Mouse (Mus musculus): ENCODE results near the gene Kat6b. TPM values are rescaled to one million over a fixed set of nuclear protein-coding genes. Genes with fewer than 3 reads are reported as not detected.

The Kat6b gene
- total RNA-seq, 2 experiments from 2014 or later = 6.9 to 10.6 TPM

DNA sequence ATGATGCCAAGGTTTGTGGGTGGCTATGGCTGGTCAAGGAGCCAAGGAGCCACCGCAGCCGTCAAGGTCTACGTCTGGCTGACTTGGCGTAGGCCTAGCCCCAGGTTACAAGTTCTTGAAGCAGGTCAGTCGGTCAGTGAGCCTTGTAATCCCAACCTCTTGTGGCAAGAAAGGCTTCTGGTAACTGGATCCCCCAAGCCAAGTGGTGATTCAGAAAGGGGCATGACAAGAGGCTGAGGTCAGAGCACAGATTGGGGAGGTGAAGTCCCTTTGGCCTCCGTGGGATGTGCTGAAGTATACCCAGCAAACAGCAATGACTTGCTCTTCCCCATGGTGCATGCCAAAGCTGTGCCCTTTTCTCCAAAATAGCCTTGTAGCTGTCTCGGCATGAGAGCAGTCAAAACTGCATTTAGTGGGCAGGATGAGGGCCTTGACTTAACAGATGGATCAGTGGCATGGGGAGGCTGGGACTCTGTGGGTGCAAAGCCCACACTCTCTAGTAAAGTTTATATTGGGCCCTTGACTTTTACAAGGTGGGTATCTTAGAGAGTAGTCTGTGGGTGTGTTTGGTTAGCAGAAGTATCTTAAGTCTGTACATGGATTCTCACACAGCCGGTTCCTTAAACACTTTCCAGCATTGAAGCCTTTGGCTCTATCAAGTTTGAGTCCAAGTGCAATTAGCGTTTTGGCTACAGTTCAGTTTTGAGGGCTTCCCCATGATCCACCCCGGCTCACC, 204.3 kb downstream of the Kat6b start:
- no peak for ATAC-seq (replicated peaks; ENCODE audit: low FRiP score, poor library complexity, severe bottlenecking)

DNA sequence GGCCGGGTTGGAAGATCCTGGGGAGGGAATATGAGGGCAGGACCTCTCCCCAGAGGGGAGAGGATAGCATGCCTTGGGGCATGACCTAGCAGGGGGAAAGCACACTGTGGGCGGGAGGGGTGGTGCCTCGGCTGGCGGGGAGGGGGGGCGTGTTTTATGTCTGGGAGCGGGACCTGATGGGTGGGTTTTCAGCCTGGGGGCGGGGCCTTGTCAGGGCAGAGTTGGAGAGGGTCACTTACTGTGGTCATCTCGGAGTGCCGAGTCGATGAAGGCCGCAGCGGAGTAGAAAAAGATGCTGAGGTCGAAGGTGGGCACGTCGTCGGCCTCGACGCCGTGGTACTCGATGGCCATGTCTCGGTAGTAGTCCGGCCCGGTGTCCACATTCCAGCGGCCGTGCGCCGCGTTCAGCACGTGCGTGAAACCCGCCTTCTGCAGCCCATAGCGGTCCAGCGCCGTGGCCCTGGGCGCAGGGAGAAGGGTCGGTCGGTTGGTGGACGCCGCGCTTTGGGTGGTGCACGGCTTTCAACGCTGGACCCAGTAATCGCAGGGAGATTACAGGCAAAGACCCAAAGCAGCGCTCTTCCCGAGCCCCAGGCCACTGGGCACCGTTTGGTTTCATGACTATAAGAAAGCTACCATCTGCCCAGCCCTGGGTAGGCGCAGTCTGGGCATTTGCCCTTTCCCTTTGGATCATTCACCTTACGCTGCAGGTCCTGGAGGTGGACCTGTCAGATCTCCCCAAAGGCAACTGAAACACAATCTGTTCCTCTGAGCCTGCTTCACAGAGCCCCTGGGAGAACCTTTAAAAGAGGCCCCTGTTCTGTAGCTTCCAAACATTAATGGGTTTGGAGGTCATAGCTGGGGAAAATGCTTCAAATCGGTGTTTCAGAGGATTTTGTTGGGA, 205.4 kb downstream of the Kat6b start:
- ATAC-seq (replicated peaks; ENCODE audit: low FRiP score, poor library complexity, severe bottlenecking) = no peak

DNA sequence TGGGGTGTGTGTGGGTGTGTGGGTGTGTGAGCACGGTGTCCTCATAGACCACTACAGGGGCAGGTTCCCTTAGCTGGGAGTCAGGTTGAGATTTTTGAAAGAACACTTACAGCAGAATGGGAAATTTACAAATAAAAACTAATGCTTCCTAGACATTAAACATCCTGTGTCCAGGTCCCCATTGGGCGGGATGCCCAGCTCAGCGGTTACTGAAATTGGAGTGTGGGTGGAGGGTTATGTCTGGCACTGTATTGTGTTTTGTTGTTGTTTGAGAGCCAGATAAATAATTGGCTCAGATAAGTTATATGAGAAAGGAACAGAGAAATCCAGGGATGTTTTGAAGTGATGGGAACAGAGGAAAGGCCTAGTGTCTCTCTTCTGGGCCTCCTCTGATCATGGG, 209.8 kb downstream of the Kat6b start:
- no peak for ATAC-seq (replicated peaks; ENCODE audit: low FRiP score, poor library complexity, severe bottlenecking)

DNA sequence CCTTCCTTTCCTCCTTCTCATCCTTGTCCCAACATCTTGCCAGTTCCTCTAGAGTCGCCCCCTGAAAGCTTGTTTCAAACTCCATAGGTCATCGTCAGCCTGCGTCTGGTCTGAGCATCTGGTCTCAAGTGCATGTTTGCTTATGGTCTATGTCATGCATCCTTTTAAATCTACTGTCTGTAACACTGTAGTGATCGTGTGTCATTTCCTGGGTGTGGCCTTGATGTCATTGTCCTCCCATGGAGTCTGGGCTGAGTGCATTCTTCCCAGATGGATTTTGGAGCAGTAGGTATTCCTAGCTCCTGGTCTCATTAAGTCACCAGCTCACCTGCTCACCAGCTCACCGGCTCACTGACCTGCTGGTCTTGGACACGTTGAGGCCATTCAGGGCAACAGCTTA, 213.8 kb downstream of the Kat6b start:
- ATAC-seq (replicated peaks; ENCODE audit: low FRiP score, poor library complexity, severe bottlenecking) = no peak

DNA sequence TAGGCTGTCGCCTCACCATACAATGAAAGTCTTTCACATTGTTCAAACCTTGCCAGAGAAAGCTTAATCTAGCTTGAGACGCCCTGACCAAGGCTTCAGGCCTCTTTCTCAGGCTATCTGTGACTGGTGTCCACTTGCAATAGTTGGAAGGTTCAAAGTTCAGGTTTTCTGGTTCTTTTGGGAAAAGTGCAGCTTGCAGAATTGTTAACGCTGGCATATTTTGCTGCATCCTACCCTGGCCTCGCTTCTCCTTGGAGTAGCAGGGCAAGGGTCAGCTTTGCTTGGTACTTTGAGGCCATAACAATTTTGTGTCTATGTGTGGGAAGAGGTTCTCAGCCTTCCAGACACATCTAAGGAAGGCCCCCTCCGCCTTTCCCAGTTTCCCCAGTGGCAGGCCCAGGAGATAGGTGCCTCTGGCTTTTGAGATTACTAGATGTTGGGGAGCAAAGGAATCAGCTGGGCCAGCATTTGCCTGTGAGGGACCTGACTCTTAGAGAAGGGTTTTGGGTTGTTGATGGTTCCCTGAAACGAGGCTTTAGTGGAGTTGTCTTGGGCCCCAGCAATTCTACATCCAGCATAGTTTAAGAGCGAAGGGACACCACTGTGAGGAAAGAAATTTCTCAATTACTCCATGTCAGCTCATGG, 215.1 kb downstream of the Kat6b start:
- no peak for ATAC-seq (replicated peaks; ENCODE audit: low FRiP score, poor library complexity, severe bottlenecking)

DNA sequence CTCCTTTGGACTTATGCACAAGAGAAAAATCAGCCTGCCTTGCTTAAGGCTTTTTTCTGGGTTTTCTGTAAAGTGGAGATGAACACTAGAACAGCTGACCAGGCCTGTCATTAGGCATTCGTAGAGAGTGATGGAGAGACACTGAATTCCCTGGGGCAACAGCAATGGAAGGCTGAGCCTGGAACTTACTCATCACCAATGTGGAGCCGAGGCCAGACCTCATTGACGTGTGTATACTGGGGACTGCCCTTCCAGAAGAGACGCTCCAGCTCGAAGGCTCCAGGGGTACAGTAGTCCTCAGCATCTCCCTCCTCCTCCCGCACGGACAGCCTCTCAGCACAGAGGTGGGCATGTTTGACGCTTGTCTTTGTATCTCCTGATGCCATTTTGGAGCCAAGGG, 221.5 kb downstream of the Kat6b start:
- ATAC-seq (replicated peaks; ENCODE audit: low FRiP score, poor library complexity, severe bottlenecking) = no peak

DNA sequence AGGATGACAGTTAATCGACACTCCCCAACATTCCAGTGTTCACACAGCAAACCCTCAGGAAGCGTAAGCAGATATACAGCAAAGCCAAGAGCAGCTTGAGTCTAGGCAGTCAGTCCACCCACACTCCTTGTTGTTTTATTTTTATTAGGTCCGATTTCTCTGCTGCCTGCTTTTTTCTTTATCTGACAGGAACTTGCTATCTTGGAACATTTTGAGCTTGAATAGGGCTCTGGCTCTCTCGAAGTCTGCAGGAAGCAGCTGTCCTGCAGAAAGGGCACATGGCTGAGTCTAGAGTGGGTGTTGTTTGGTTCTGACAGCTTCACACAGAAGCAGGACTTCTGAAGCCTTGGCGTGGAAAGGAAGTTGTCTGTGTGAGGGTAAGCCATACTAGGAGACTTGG, 222.0 kb downstream of the Kat6b start:
- ATAC-seq (replicated peaks; ENCODE audit: low FRiP score, poor library complexity, severe bottlenecking) = no peak

DNA sequence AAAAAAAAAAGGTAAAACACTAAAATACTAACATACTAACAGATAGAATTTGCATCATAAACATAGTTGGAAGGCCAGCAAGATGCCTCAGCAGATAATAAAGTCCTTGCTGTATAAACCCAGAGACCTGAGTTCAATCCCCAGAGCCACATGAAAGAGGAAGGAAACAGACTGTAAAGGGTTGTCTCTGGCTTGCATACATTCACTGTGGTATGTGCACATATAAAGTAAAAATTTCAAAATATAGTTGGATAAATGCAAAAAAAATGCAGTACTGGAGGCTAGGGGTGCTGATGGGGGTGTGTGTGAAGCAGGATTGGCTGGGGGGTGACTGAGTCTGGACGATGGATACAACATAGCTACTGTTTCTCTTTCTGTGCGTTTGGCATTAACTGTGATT, 224.2 kb downstream of the Kat6b start:
- ATAC-seq (replicated peaks; ENCODE audit: low FRiP score, poor library complexity, severe bottlenecking) = no peak

DNA sequence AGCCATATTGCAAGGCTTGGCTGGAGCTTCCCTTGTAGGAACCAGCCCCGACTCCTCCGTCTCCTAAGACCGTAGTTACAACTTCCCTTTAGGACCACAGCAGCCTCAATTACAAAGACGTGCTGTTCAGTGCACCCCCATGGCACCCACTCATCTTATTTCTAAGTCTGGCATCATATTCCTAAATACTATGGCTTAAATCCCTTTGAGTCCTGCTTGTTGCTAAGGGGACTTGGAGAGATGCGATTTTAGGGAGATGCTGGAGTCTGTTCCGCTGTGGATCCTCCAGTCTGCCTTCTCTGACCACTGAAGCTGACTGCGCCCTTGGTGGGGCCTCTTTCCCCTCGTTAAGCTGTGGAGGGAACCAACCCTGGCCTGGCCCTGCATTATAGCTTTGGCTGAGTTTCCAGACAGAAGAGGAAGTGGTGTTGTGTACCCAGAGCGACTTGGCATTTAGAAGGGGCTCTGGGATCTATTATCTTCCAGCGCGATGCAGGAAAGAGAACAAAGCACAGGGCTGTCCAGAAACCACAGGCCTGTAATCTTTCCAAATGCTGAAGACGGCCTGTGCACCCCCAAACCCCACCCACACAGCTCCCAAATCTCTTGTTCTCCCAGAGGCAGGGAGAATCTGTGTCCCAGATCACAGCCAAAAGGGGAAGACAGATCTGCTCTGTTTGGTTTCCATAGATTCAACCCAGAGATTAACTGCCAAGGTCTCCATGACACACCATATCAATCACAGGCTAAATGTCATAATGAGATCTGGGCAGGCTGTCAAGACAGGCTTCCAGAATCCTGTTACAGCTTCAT, 225.7 kb downstream of the Kat6b start:
- ATAC-seq (replicated peaks; ENCODE audit: low FRiP score, poor library complexity, severe bottlenecking) = no peak

DNA sequence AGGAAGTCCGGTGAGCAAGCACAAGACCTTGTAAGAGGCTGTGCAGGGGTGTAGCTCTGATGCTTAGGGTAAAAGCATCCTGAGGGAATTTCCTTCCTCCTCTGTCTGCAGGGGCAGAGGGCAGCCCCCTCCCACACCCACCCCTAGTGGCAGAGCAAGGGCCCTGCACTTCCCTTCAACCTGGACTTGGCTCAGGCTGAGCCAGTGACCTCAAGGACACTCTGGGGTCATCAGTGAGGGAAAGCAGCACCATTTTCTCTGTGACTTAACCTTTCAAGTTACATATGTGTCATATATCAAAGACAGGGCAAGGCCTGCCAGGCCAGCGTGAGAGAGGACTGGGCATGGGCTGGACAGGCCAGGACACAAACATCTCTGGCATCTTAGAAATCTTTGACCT, 228.3 kb downstream of the Kat6b start:
- ATAC-seq (replicated peaks; ENCODE audit: low FRiP score, poor library complexity, severe bottlenecking) = no peak

DNA sequence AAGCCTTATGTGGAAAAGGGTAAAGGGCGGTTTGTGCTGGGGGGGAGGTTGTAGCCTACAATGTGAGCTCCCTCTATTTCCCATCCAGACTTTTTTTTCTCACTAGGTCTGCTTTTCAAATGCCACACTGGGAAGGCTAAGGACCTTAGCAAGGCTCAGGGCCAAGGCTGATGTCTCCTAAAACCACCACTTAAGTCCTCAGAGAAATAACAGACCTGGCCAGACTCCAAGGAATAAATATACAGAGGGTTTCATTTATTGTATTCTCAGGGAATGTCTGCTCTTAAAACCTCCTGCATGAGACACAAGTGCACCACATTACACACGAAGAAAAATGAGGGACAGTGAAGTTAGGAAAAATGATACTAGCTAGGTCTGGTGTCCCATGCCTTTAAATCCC, 230.0 kb downstream of the Kat6b start:
- ATAC-seq (replicated peaks; ENCODE audit: low FRiP score, poor library complexity, severe bottlenecking) = no peak

DNA sequence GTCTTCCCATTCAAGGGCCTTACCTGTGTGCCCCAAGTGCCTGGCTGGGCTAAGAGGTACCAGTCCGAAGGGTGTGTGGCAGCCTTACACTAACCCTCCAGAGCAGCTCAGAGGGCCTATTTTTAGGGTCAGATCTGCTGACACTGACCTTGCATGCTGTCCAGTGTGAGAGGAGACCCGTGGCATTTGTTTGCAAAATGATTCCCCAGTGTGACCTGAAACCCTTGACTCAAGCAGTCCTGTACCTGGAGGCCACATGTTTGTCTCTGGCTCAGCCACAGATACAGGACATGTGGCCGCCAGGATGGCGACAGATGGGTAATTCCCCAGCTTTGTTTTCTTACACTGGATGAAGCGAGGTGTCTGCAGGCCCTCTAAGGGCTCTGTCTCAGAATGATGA, 233.3 kb downstream of the Kat6b start, which contains the start of gene Dupd1:
Dupd1 (minus strand) TSS at position 91 of the 400 bp plus-strand sequence.
- ATAC-seq (replicated peaks; ENCODE audit: low FRiP score, poor library complexity, severe bottlenecking) = no peak

DNA sequence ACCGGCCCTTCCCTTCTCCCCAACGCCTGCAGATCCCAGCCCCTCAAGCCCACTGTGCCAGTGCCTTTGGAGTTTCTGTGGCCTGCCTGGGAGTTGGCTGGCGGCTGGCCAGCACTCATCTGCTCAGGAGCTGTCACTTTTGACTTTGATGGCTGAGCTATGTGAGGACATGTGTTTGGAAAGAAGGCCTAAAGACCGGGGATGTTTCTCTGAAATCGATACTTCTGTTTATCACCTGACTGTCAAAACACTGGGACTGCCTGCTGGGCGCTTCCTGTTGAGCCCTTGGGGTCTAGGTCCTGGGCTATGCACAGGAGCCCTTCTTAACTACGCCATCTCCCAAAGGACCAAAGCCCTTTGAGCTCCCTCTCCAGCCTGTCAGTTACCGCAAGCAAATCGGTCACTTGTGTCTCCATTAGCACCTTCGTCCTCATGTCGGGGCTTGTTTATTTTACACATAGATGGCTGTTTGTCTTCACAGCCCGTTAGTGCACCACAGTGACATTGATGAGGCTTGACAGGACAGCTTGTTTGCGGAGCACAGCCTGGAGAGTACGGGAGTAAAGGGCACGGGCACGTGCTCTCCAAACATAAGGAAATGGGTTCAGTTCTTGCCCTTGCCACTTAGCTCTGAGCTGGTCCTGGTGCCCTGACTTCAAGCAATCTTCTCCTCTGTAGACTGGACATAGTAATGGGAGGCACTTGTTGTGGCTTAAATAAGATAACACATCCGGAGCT, 238.6 kb downstream of the Kat6b start:
- ATAC-seq (replicated peaks; ENCODE audit: low FRiP score, poor library complexity, severe bottlenecking) = no peak

DNA sequence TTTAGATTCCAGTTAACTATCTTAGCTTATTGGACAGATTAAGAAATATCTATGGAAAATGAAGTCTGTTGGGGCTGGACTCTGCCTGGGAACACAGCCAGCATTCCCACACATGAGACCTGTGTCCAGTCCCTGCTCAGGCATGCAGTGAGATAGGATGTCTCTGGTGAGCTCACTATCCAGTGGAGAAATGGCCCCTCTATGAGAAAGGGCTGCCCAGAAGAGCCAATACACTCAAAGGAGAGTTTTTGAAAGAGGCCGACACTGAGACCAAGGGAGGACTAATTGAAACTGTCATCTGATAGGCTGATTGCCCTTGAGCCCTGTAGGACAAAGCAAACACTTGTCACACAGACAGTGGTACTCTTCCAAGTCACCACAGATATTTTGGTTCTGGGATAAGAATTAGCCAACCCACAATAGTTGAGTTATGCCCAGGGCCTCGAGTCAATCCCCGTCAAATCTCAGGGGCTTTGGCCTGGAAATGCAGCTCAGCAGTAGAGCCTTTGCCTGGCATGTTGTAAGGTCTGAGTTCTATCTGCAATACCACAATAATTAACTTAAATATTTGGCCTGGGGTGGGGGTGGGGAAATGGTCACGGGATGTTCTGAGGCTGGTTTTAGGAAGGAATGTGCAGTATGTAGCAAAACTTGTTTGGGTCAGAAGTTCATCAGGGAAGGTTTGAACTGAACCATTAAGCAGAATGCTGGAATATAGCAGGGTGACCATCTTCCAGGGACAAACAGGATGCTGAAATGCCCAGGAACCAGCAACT, 239.4 kb downstream of the Kat6b start:
- no peak for ATAC-seq (replicated peaks; ENCODE audit: low FRiP score, poor library complexity, severe bottlenecking)

Measured in erythroblast, adult 5-6 weeks (primary cell).